Mouse (Mus musculus): ENCODE measurements around the gene Gm49403. TPM values are rescaled to one million over a fixed set of nuclear protein-coding genes. Genes with fewer than 3 reads are reported as not detected.
"Not testable (repeated sequence)": the region's sequence is repeated elsewhere in the genome, so short reads cannot be mapped to it uniquely, and the experiment has no call there.

The Gm49403 gene
- polyA plus RNA-seq, 1 experiment from 2014 or later, result not detected

DNA sequence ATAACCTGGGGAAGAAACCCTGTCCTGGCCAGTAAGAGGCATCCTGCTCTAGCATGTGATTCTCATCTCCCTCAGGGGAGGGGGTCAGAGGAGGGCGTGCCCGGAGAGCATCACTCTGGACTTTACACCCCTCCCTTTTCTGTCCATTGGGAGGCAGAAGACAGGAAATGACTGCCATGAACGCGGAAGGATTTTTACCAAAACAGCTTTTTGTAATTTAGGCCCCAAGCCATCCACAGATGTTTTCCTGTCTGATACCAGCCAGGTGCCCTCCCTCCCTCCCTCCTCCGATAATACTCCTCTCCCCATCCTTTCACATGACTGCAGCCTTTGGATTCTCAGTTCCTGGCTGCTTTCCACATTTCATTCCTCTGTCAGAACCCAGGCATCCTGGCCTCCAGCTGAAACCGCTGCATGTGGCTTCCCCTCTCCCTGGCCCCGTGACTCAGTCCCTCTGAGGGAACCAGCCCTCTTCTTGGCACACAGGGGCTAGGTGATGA lies 33.3 kb upstream of the Gm49403 start, which contains the start of gene Lrrn4cl:
Gene Lrrn4cl, plus strand, starts transcription at position 367 of the 500 bp plus-strand sequence.
- H3K27ac ChIP-seq, result no peak within 1 kb of the TSS
- ATAC-seq (replicated peaks), result 0 out of 2 replicates have a peak, but pooled peaks have one; percentile 41
- H3K4me1 ChIP-seq, result no peaks in the 10 kb centered on the region
- H3K9ac ChIP-seq, result no peak within 1 kb of the TSS
- no peaks in the 10 kb centered on the region for H3K27me3 ChIP-seq (replicated peaks)
- H3K9me3 ChIP-seq, result no peaks in the 10 kb centered on the region
- H3K4me3 ChIP-seq, result no peak within 1 kb of the TSS
- no peak within 1 kb of the TSS for H3K4me2 ChIP-seq
- WGBS, result 47% methylated on average over 7 of the region's 7 CpGs
- peaks cover 28% of the 10 kb centered on the region for H3K36me3 ChIP-seq (replicated peaks)

GRCm38 (mm10) chr19:8851639-8852038 lies 32.1 kb upstream of the Gm49403 start:
- Histone ChIP-seq H3K4me1 (no peaks in the 10 kb centered on the region), H3K9me3 (no peaks in the 10 kb centered on the region), H3K27ac (no peak overlapping the region), H3K4me2 (no peak overlapping the region), H3K4me3 (no peak overlapping the region), H3K36me3 (replicated peaks) (peaks cover 16% of the 10 kb centered on the region), H3K27me3 (replicated peaks) (no peaks in the 10 kb centered on the region), H3K9ac (no peak overlapping the region)
- no peak for ATAC-seq (replicated peaks)
- WGBS, result 56% methylated on average over 7 of the region's 7 CpGs

DNA sequence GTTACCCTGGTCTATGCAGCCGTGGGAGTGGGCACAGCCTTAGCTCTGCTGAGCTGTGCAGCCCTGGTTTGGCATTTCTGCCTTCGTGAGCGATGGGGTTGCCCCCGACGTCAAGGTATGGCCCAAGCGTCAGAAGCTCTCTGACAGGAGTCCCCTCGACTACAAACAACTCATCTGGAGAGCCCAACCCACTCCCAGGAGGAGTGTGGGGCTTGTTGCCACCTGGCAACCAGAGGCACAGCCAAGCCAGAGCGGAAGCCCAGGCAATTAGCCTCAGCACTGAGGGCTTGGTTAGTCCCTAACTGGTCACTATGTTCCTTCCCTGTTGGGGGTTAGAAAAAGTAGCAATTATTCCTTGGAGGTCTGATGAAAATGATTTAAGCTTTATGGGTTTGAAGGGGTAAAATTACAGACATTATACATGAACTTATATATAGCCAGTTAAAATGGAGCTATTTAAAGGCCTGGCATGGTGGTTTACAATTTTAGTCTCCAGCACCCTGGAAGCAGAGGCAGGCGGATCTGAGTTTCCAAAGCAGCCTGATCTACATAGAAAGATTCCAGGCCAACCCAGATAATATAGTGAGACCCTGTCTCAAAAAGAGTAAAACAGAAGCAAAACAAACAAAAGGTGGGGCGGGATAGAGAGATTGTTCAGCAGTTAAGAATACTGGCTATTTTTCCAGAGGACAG lies 31.3 kb upstream of the Gm49403 start:
- Histone ChIP-seq H3K27me3 (replicated peaks) (no peaks in the 10 kb centered on the region), H3K27ac (no peak overlapping the region), H3K4me3 (no peak overlapping the region), H3K9me3 (no peaks in the 10 kb centered on the region), H3K9ac (no peak overlapping the region), H3K36me3 (replicated peaks) (peaks cover 9% of the 10 kb centered on the region), H3K4me1 (no peaks in the 10 kb centered on the region), H3K4me2 (no peak overlapping the region)
- 65% methylated on average over 10 of the region's 10 CpGs for WGBS
- ATAC-seq (replicated peaks), result no peak

DNA sequence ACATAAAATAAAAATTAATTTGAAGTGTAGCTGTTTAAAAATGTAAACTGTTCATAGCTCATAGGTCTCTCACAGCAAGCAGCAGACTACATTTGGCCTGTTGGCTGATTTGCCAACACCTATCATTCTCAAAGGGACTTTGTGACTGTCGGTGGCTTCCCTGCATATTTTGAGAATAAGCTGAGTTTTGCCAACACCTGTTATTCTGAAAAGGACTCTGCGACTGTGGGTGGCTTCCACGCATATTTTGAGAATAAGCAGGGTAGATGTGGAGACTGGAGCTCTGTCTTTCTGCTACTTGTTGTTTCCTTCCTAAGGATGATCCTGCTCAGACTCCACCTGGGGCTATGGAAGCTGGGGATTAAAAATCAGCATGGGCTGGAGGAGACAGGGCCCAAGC lies 30.6 kb upstream of the Gm49403 start:
- no peak overlapping the region for H3K4me3 ChIP-seq
- no peaks in the 10 kb centered on the region for H3K27me3 ChIP-seq (replicated peaks)
- 83% methylated on average over 3 of the region's 3 CpGs for WGBS
- no peaks in the 10 kb centered on the region for H3K9me3 ChIP-seq
- no peaks in the 10 kb centered on the region for H3K4me1 ChIP-seq
- no peak overlapping the region for H3K4me2 ChIP-seq
- peaks cover 7% of the 10 kb centered on the region; the same call in 1 of the 2 replicates for H3K36me3 ChIP-seq (replicated peaks)
- no peak overlapping the region for H3K27ac ChIP-seq
- no peak for ATAC-seq (replicated peaks)
- no peak overlapping the region for H3K9ac ChIP-seq

DNA sequence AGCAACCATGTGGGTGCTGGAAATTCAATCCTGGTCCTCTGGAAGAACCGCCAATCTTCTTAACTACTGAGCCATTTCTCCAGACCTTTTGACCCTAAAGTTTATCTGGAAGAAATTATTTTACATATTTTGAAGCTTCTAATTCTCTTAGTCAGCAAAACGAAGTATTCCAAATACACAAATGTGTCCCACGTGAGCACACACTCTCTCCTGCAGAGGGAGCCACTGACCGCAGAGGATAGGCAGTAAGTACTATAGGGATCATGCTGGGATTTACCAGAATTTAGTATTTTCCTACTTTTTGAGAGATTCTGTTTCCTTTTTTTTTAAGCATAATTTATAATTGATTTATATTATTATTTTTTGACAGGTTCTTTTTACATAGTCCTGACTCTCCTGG lies 26.0 kb upstream of the Gm49403 start:
- Histone ChIP-seq H3K9ac (no peak overlapping the region), H3K4me3 (no peak overlapping the region), H3K4me2 (no peak overlapping the region), H3K27ac (no peak overlapping the region), H3K9me3 (no peaks in the 10 kb centered on the region), H3K36me3 (replicated peaks) (no peaks in the 10 kb centered on the region), H3K4me1 (no peaks in the 10 kb centered on the region), H3K27me3 (replicated peaks) (no peaks in the 10 kb centered on the region)
- ATAC-seq (replicated peaks), result no peak
- WGBS, result 41% methylated on average over 4 of the region's 4 CpGs

DNA sequence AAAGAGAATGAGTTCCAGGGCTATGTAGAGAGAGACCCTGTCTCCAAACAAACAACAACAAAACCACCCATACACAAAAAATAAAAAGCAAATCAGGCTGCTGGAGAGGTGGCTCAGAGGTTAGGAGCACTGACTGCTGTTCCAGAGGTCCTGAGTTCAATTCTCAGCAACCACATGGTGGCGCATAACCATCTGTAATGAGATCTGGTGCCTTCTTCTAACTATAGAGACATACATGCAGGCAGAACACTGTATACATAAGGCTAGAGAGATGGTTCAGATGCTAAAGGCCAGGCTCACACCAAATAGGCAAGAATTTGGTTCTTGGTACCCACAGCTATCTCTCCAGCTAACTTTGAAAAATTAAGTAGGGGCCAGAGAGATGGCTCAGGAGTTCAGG lies 24.7 kb upstream of the Gm49403 start:
- Histone ChIP-seq H3K4me2 (no peak overlapping the region), H3K36me3 (replicated peaks) (no peaks in the 10 kb centered on the region), H3K9me3 (no peaks in the 10 kb centered on the region), H3K27me3 (replicated peaks) (no peaks in the 10 kb centered on the region), H3K4me3 (no peak overlapping the region), H3K9ac (no peak overlapping the region), H3K27ac (no peak overlapping the region), H3K4me1 (no peaks in the 10 kb centered on the region)
- 20% methylated on average over 1 of the region's 1 CpGs for WGBS
- ATAC-seq (replicated peaks), result no peak

GRCm38 (mm10) chr19:8864265-8864664 lies 19.5 kb upstream of the Gm49403 start:
- no peak for ATAC-seq (replicated peaks)
- Histone ChIP-seq H3K27ac (no peak overlapping the region), H3K4me1 (no peaks in the 10 kb centered on the region), H3K4me2 (no peak overlapping the region), H3K27me3 (replicated peaks) (no peaks in the 10 kb centered on the region), H3K9ac (no peak overlapping the region), H3K9me3 (no peaks in the 10 kb centered on the region), H3K4me3 (no peak overlapping the region), H3K36me3 (replicated peaks) (no peaks in the 10 kb centered on the region)
- 81% methylated on average over 6 of the region's 6 CpGs for WGBS

DNA sequence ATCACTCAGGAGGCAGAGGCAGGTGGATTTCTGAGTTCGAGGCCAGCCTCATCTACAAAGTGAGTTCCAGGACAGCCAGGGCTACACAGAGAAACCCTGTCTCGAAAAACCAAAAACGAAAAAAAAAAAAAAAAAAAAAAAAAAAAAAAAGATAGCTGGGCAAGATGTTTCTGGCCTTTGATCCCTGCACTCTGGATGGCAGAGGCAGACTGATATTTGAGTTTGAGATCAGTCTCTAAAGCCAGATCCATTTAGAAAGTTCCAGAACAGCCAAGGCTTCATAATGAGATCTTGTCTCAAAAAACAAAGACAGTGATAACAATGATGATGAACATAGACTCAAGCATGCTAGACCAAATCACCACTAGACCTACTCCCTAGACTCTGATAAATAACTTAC lies 13.3 kb upstream of the Gm49403 start:
- Histone ChIP-seq H3K4me1 (peaks cover 15% of the 10 kb centered on the region), H3K4me3 (peak overlapping the region; percentile 93; the same call in 1 of the 2 replicates), H3K4me2 (peak overlapping the region; percentile 91), H3K36me3 (replicated peaks) (peaks cover 21% of the 10 kb centered on the region), H3K9ac (0 out of 2 replicates have a peak overlapping the region, but pooled peaks have one; percentile 97)
- not testable (repeated sequence) for H3K27me3 ChIP-seq (replicated peaks); H3K27ac ChIP-seq; H3K9me3 ChIP-seq; ATAC-seq (replicated peaks)
- WGBS, result 79% methylated on average over 3 of the region's 3 CpGs

DNA sequence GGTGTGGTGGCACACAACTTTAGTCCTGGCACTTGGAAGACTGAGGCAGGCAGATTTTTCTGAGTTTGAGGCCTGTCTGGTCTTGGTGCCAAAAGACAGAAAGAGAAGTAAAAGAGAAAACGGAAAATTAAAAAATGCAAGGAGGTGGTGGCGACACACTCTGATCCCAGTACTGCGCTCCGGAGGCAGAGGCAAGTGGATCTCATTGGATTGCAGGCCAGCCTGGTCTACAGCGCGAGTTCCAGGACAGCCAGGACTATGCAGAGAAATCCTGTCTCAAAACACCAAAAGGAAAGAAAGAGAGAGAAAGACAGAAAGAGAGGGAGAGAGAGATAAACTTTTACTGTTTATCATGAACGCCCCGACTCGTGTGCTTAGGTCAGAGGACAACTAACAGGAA lies 12.9 kb upstream of the Gm49403 start:
- peak; percentile 64 for ATAC-seq (replicated peaks)
- Histone ChIP-seq H3K9ac (peak overlapping the region; percentile 97), H3K4me3 (peak overlapping the region; percentile 93), H3K4me1 (peaks cover 15% of the 10 kb centered on the region), H3K36me3 (replicated peaks) (peaks cover 24% of the 10 kb centered on the region), H3K27me3 (replicated peaks) (no peaks in the 10 kb centered on the region), H3K9me3 (no peaks in the 10 kb centered on the region), H3K27ac (peak overlapping the region; percentile 79), H3K4me2 (peak overlapping the region; percentile 91)
- 66% methylated on average over 9 of the region's 9 CpGs for WGBS

DNA sequence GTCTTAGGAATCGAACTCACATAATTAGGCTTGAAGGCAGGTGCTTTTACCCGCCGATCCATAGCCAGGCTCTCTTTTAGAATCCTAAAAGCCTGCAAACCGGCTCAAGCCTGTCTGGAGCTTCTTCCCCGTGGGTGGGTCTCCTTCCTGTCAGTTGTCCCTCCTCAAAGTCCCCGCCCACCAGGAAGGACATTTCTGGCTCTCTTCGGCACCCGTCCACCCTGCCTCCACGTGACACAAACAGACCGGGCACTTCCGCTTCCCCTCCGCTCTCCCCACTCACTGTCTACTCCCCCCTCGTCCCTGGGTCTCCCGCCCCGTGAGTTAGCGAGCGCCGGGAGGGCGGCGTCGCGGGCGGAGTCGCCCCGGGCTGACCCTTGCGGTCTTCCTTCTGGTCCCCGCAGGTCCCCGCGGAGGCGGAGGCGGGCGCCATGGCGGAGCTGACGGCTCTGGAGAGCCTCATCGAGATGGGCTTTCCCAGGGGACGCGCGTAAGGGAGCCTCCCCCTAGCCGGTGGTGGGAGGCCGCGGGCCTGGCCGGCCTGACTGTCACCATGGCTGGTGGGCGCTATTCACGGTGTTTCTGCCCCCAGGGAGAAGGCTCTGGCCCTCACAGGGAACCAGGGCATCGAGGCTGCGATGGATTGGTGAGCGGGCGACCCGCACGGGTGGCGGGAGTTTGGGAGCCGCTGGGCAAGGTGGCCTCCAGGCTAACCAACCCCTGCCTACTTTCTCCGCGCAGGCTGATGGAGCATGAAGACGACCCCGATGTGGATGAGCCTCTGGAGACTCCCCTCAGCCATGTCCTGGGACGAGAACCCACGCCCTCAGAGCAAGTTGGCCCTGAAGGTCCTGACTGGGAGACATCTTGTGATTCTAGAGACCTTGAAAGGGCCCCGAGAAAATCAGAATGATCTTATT lies 12.2 kb upstream of the Gm49403 start, which contains the start of gene Ubxn1:
Gene Ubxn1, plus strand, starts transcription at position 230 of the 920 bp plus-strand sequence.
- Histone ChIP-seq H3K27ac (peak within 1 kb of the TSS; percentile 79), H3K9ac (peak within 1 kb of the TSS; percentile 97), H3K4me3 (peak within 1 kb of the TSS; percentile 93), H3K4me2 (peak within 1 kb of the TSS; percentile 91), H3K9me3 (no peaks in the 10 kb centered on the region), H3K4me1 (peaks cover 15% of the 10 kb centered on the region), H3K27me3 (replicated peaks) (no peaks in the 10 kb centered on the region), H3K36me3 (replicated peaks) (peaks cover 27% of the 10 kb centered on the region)
- ATAC-seq (replicated peaks), result peak; percentile 98
- WGBS, result under 1% methylated on average over 58 of the region's 59 CpGs

DNA sequence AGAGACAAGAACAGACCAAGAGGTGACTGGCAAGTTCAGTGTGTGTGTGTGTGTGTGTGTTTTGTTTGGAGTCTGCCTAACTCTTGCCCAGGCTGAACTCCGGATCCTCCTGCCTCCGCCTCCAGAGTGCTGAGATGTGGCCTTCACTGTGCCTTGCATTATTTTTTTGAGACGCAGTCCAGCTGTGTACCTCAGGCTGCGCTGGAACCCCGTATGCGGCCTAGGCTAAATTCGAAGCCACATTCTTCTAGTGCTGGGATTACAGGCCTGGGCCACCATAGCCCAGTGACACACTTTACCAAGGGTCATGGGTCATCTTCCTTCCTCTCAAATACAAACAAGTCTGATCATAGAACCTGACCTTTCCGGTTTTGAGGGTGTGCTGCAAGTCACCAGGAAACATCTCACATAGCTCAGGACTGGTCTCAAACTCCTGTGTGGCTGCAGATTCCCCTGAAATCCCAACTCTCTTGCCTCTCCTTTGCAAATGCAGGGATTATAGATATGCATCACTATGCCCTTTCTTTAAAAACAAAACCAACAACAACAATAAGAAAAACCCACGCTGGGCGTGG lies 11.4 kb upstream of the Gm49403 start:
- H3K9me3 ChIP-seq, result no peaks in the 10 kb centered on the region
- no peaks in the 10 kb centered on the region for H3K27me3 ChIP-seq (replicated peaks)
- no peak overlapping the region for H3K27ac ChIP-seq
- H3K4me2 ChIP-seq, result peak overlapping the region; percentile 91
- peaks cover 15% of the 10 kb centered on the region for H3K4me1 ChIP-seq
- H3K36me3 ChIP-seq (replicated peaks), result peaks cover 28% of the 10 kb centered on the region
- peak overlapping the region; percentile 97 for H3K9ac ChIP-seq
- WGBS, result 84% methylated on average over 10 of the region's 10 CpGs
- ATAC-seq (replicated peaks), result no peak
- peak overlapping the region; percentile 93 for H3K4me3 ChIP-seq

DNA sequence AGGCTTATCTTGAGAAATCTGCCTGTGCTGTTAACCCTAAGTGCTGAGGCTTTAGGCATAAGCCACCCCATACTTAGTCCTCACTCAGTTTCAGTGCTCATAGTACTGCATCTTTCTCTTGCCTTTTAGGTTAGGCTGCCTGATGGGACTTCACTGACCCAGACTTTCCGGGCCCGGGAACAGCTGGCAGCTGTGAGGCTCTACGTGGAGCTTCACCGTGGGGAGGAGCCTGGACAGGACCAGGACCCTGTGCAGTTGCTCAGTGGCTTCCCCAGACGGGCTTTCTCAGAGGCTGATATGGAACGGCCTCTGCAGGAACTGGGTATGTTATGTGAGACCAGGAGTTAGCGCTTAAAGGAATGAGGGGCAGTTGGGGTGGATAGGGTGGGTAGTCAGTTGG lies 8.7 kb upstream of the Gm49403 start:
- H3K4me1 ChIP-seq, result peaks cover 23% of the 10 kb centered on the region
- no peak for ATAC-seq (replicated peaks)
- H3K27me3 ChIP-seq (replicated peaks), result no peaks in the 10 kb centered on the region
- no peak overlapping the region for H3K4me3 ChIP-seq
- H3K27ac ChIP-seq, result no peak overlapping the region
- H3K9ac ChIP-seq, result no peak overlapping the region
- no peak overlapping the region for H3K4me2 ChIP-seq
- WGBS, result 93% methylated on average over 7 of the region's 7 CpGs
- H3K9me3 ChIP-seq, result no peaks in the 10 kb centered on the region
- H3K36me3 ChIP-seq (replicated peaks), result peaks cover 28% of the 10 kb centered on the region
